Mouse (Mus musculus) stomach, postnatal 0 days (tissue): ENCODE data around the gene Usp10. TPM values are rescaled to one million over a fixed set of nuclear protein-coding genes. Genes with fewer than 3 reads are reported as not detected.

ENCODE experiments used
- ATAC-seq: fragments of 200-750 bp; cut with Nextera tagmentation; 2 replicates; pipeline ENCODE4 v1.8.0; 2017; ENCODE audit not compliant: low FRiP score, low TSS enrichment
- DNase-seq: peaks from one replicate; pipeline ENCODE4 v3.0.0-alpha.2; 2016; ENCODE audit warnings: low spot score
- H3K27ac ChIP-seq: fragments of 300-500 bp; sonication (generic); replicated peaks from 2 replicates; pipeline ENCODE4 v1.5.1; 2014; ENCODE audit warnings: mild to moderate bottlenecking, control low read depth
- H3K27me3 ChIP-seq: fragments of 300-500 bp; sonication (generic); 2 replicates; pipeline ENCODE4 v1.6.1; 2014; ENCODE audit warnings: low read length; ENCODE audit not compliant: control insufficient read depth, insufficient read depth
- H3K36me3 ChIP-seq: fragments of 300-500 bp; sonication (generic); 2 replicates; pipeline ENCODE4 v1.6.1; 2014; ENCODE audit warnings: low read length, mixed read lengths; ENCODE audit not compliant: control insufficient read depth, insufficient read depth
- H3K4me1 ChIP-seq: fragments of 300-500 bp; sonication (generic); replicated peaks from 2 replicates; pipeline ENCODE4 v1.6.1; 2014; ENCODE audit warnings: antibody characterized with exemption; ENCODE audit not compliant: control insufficient read depth, insufficient read depth
- H3K4me2 ChIP-seq: fragments of 300-500 bp; sonication (generic); replicated peaks from 2 replicates; pipeline ENCODE4 v1.6.1; 2014; ENCODE audit warnings: low read depth, mild to moderate bottlenecking, control low read depth, moderate library complexity
- H3K4me3 ChIP-seq: fragments of 300-500 bp; sonication (generic); 2 replicates; pipeline ENCODE4 v1.5.1; 2014; ENCODE audit warnings: low read depth, low read length, control low read depth
- H3K9ac ChIP-seq: fragments of 300-500 bp; sonication (generic); 2 replicates; pipeline ENCODE4 v1.6.1; 2014; ENCODE audit warnings: mild to moderate bottlenecking, low read length, control low read depth, mixed read lengths
- H3K9me3 ChIP-seq: fragments of 300-500 bp; sonication (generic); 2 replicates; pipeline ENCODE4 v1.6.1; 2016; ENCODE audit warnings: low read length; ENCODE audit not compliant: control insufficient read depth
- CTCF ChIP-seq: IDR thresholded peaks from 2 replicates; pipeline ENCODE4 v1.5.1; 2016; ENCODE audit warnings: antibody characterized with exemption, low read depth, mild to moderate bottlenecking, moderate library complexity
- EP300 ChIP-seq: optimal IDR thresholded peaks from 2 replicates; pipeline ENCODE3; 2016; ENCODE audit warnings: antibody characterized with exemption
- WGBS: fragments of 180-500 bp; shearing (Covaris S2); extraction: QIAGEN DNeasy Blood & Tissue Kit; methylation state at CpG from one replicate; pipeline ENCODE4 v1.1.7; 2014; 5-methylcytosine and 5-hydroxymethylcytosine counted together
- polyA plus RNA-seq: library from polyadenylated mRNA; unstranded; fragments of >200 nt; fragmentation: Nextera tagmentation; extraction: Ambion mirVana; gene quantifications from 2 replicates; pipeline ENCODE4 v1.2.1, GENCODE M21; 2015

Usp10 gene
- polyA plus RNA-seq, 1 experiment from 2014 or later: 54.5 TPM

DNA sequence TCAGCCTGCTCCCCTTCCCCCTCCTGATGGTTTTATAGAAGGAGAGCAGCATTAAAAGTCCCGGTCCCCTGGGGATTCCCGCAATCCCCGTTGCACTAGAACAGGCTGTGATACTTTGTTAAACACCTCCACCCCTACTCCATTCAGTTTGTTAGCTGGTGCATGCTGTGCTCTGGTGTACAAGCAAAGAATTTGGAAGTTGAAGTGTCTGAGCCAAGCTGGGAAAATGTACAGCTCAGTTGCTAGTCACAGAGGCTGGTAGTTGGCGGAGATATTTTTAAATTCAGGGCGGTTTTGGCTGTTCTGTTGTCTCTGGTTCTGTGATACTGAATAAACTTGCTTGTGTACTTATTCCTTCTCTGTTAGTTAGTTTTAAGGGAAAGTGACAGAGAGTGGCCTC lies 42.6 kb downstream of the Usp10 start:
- H3K36me3 ChIP-seq: peaks cover 32% of the 10 kb centered on the region
- WGBS: 87% methylated on average over 5 of the region's 5 CpGs

DNA sequence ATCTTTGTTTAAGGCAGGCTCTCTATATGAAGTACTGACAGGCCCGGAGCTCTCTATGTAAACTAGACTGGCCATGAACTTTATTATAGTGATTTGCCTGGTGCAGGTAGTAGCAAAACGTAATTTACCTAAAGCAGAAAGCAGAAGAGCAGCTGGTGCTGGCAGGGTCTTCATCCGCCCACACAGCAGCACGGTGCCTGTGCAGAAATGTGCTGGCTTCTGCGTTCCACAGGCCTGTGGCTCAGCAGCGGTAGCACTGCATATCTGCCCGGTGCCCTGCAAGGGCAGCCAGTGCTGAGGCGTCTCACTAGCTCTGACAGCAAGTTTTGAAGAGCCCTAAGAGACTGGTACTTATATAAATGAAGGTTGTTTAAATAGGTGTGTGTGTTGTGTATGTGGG lies 45.2 kb downstream of the Usp10 start:
- no peak overlapping the region for H3K9ac ChIP-seq
- no peak overlapping the region for H3K4me2 ChIP-seq
- peaks cover 34% of the 10 kb centered on the region for H3K36me3 ChIP-seq
- H3K27ac ChIP-seq: no peak overlapping the region
- H3K27me3 ChIP-seq: no peaks in the 10 kb centered on the region
- H3K9me3 ChIP-seq: no peaks in the 10 kb centered on the region
- H3K4me1 ChIP-seq: no peaks in the 10 kb centered on the region
- TF ChIP-seq EP300: no peak
- TF ChIP-seq CTCF: no peak
- 85% methylated on average over 8 of the region's 8 CpGs for WGBS
- no peak overlapping the region for H3K4me3 ChIP-seq
- no peak for ATAC-seq
- DNase-seq: no peak

More for the DNA sequence above, 42.6 kb downstream of the Usp10 start:
- DNase-seq (no peak), ATAC-seq (no peak)
- H3K4me1 ChIP-seq: no peaks in the 10 kb centered on the region
- TF ChIP-seq EP300 (no peak), CTCF (no peak)
- no peak overlapping the region for H3K4me2 ChIP-seq
- H3K9ac ChIP-seq: no peak overlapping the region
- H3K4me3 ChIP-seq: no peak overlapping the region
- H3K9me3 ChIP-seq: no peaks in the 10 kb centered on the region
- H3K27me3 ChIP-seq: no peaks in the 10 kb centered on the region
- no peak overlapping the region for H3K27ac ChIP-seq

DNA sequence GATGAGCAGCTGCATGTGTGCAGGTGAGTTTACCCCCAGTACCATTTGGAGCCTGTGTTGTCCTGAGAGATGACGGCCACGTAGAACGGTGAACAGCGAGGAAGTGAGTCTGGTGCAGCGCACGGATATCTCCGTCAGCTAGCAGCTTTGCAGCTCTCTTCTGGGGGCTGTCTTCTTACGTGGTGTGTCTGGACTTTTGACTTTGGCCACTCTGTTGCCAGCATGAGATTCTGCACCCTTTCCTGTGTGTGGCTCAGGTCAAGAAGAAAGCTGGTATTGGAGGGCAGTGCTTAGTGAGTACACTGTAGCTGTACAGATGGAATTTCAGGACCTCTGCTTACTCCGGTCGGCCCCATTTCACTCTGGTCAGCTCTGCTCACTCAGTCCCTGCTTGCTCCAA lies 47.9 kb downstream of the Usp10 start:
- WGBS: 92% methylated on average over 10 of the region's 10 CpGs
- DNase-seq (no peak), ATAC-seq (no peak)
- peaks cover 17% of the 10 kb centered on the region for H3K36me3 ChIP-seq
- no peak overlapping the region for H3K4me3 ChIP-seq
- TF ChIP-seq CTCF: no peak
- no peak for TF ChIP-seq EP300
- no peak overlapping the region for H3K4me2 ChIP-seq
- no peaks in the 10 kb centered on the region for H3K9me3 ChIP-seq
- H3K4me1 ChIP-seq: no peaks in the 10 kb centered on the region
- no peak overlapping the region for H3K27ac ChIP-seq
- no peaks in the 10 kb centered on the region for H3K27me3 ChIP-seq
- H3K9ac ChIP-seq: no peak overlapping the region

DNA sequence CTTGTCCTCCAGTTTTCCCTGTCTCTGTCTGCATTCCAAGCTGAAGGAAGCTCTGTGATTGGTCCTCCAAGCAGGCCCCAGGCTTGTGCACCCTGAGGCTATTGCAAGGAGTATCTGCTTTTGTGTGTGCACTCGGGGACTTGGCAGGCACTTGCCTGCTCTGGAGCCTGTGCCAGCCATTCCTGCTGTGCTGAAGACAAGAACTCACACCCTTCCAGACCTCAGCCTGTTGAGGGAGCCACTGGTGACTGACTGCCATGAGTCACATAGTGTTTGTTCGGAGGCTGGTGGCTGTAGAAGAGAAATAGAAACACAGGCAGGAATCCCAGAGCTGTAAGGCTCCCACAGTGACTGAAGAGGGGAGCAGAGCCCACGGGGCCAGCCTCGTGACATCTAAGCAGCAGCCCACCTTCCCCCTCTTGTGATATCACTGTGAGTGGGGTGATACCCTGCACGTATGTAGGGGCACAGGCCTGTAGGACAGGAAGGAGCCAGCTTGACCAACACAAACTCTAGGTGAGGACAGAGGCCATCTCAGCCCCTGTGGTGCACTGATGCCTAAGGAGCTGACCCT lies 50.5 kb downstream of the Usp10 start:
- no peak overlapping the region for H3K4me2 ChIP-seq
- no peak overlapping the region for H3K4me3 ChIP-seq
- peak overlapping the region; percentile 53; the same call in 1 of the 2 replicates for H3K27ac ChIP-seq
- WGBS: 37% methylated on average over 5 of the region's 5 CpGs
- H3K27me3 ChIP-seq: no peaks in the 10 kb centered on the region
- no peaks in the 10 kb centered on the region for H3K9me3 ChIP-seq
- ATAC-seq (peak; percentile 72), DNase-seq (peak; percentile 41)
- H3K4me1 ChIP-seq: no peaks in the 10 kb centered on the region
- peaks cover 6% of the 10 kb centered on the region; the same call in 1 of the 2 replicates for H3K36me3 ChIP-seq
- no peak overlapping the region for H3K9ac ChIP-seq
- no peak for TF ChIP-seq EP300
- peak; percentile 60 for TF ChIP-seq CTCF

DNA sequence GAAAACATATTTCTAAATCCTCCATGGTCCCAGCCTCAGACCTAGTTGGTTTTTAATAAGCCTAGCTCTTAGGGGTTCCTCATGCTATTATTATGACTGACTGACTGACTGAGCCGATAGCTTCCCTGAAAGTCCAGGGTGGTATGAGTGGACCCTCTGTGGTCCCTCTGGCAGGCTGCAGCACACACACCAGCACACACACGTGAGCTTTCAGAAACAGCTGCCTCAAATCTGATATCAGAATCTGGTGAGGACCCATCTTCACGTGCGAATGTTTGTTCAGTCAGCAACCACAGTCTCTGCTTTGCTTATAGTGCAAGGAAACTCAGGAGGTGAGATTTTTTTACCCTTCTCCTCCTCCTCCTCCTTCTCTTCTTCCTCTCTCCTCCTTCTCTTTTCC lies 54.7 kb downstream of the Usp10 start:
- TF ChIP-seq CTCF (no peak), EP300 (no peak)
- H3K4me3 ChIP-seq: no peak overlapping the region
- H3K36me3 ChIP-seq: no peaks in the 10 kb centered on the region
- H3K27ac ChIP-seq: no peak overlapping the region
- no peak overlapping the region for H3K4me2 ChIP-seq
- WGBS: 51% methylated on average over 4 of the region's 4 CpGs
- ATAC-seq: no peak
- no peaks in the 10 kb centered on the region for H3K27me3 ChIP-seq
- no peak overlapping the region for H3K9ac ChIP-seq
- no peaks in the 10 kb centered on the region for H3K9me3 ChIP-seq
- no peaks in the 10 kb centered on the region for H3K4me1 ChIP-seq
- no peak for DNase-seq

DNA sequence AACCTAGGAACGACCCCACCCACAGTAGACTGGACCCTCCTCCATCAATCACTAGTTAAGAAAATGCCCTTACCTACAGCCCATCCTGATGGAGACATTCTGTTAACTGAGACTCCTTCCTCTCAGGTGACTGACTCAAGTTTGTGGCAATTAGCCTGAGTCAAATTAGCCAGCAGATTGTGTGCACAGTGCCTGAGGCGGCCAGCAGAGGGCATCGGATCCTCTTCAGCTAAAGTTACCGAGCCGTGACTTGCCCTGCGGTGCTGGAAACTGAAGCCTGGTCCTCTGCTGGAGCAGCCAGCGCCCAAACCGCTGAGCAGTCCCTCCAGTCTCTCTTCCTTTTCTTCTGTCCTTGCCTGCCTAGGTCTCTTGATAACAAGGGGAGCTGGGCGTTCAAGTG lies 57.3 kb downstream of the Usp10 start:
- Histone ChIP-seq H3K4me1 (no peaks in the 10 kb centered on the region), H3K27me3 (no peaks in the 10 kb centered on the region), H3K27ac (no peak overlapping the region), H3K36me3 (no peaks in the 10 kb centered on the region), H3K9ac (no peak overlapping the region), H3K4me2 (no peak overlapping the region), H3K4me3 (no peak overlapping the region), H3K9me3 (no peaks in the 10 kb centered on the region)
- TF ChIP-seq EP300 (no peak), CTCF (0 out of 2 replicates have a peak, but pooled peaks have one; percentile 17)
- ATAC-seq (no peak), DNase-seq (no peak)
- WGBS: 81% methylated on average over 9 of the region's 9 CpGs
